Mouse (Mus musculus) megakaryocyte, embryonic 14.5 days (primary cell): ENCODE results near the gene Otogl. TPM values are rescaled to one million over a fixed set of nuclear protein-coding genes. Genes with fewer than 3 reads are reported as not detected.

Experiments
- H3K27me3 ChIP-seq: replicated peaks from 2 replicates; pipeline ENCODE3; 2012; ENCODE audit warnings: inconsistent platforms
- H3K36me3 ChIP-seq: replicated peaks from 2 replicates; pipeline ENCODE3; 2012; ENCODE audit warnings: low read length, inconsistent platforms, mixed read lengths
- H3K4me1 ChIP-seq: 2 replicates; pipeline ENCODE4 v1.6.1; 2012; ENCODE audit warnings: inconsistent platforms
- H3K4me3 ChIP-seq: replicated peaks from 2 replicates; pipeline ENCODE3; 2012; ENCODE audit warnings: moderate library complexity, mild to moderate bottlenecking, inconsistent platforms
- H3K9me3 ChIP-seq: 2 replicates; pipeline ENCODE4 v1.6.1; 2012; ENCODE audit warnings: inconsistent platforms
- FLI1 ChIP-seq: IDR thresholded peaks from 2 replicates; pipeline ENCODE4 v1.6.1; 2012; ENCODE audit warnings: low read length, inconsistent platforms, mixed read lengths
- GATA1 ChIP-seq: IDR thresholded peaks from 3 replicates; pipeline ENCODE4 v1.6.1; 2012; ENCODE audit warnings: mixed read lengths, low read length, inconsistent platforms, borderline replicate concordance
- polyA plus RNA-seq: library from polyadenylated mRNA; stranded (reverse); fragments of >175 nt; gene quantifications from 2 replicates; pipeline ENCODE4 v1.2.3, GENCODE M21; 2012; ENCODE audit warnings: low replicate concordance; ENCODE audit not compliant: insufficient read depth

Gene Otogl
- polyA plus RNA-seq, 1 experiment, result not detected

DNA sequence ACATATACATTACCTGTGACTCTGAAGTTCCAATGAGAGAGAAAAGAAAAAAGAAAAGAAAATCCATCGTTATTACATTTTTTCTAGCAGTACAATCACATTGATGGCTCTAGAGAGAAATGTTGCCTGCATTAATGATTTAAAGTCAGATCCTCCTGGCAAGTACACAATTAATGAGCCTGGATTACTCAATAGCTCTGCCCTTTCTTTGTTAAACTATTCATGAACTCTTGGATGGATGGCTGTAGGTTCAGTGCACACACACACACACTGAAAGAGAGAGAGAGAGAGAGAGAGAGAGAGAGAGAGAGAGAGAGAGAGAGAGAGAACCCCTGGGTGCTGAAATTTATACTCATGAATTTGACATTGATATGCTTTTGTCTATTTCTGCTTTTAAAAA, 192.1 kb downstream of the Otogl start, which contains the start of gene Ptprq:
Ptprq (minus strand) TSS at position 246 of the 400 bp plus-strand sequence.
- Histone ChIP-seq H3K36me3 (no peaks in the 10 kb centered on the region), H3K4me1 (no peaks in the 10 kb centered on the region), H3K27me3 (no peaks in the 10 kb centered on the region), H3K9me3 (peaks cover 5% of the 10 kb centered on the region; the same call in 1 of the 2 replicates), H3K4me3 (no peak within 1 kb of the TSS)
- TF ChIP-seq GATA1, result no peak
- no peak for TF ChIP-seq FLI1

Other genes starting within 250 kb of the Otogl start
- not detected in 2 replicates for gene Ptprq, start 192.1 kb downstream of the Otogl start, polyA plus RNA-seq